Comparison of ENCODE assay signal across 10 mouse cellular contexts in genomic region chr8:111731231-111731977, GRCm38 (mm10). TPM values are rescaled to one million over a fixed set of nuclear protein-coding genes. Genes with fewer than 3 reads are reported as not detected.
DNase-seq lines count a peak whose midpoint lies in the region; ATAC-seq and TF ChIP-seq lines count a peak whose summit lies in the region.
"Had no signal": no experiment of that assay in that cellular context is flagged by ENCODE, and none has a peak within 500 bp of the region (broad histone marks: within the 10 kb centered on the region; RNA-seq: fewer than 3 reads in every experiment).

No protein-coding gene starts in this region.

- peaks cover 83% of the 10 kb centered on the region for H3K4me1 ChIP-seq in cerebellum, adult 2 months (ENCODE audit: control insufficient read depth, insufficient read depth, low read length)
- peaks cover 81% of the 10 kb centered on the region for H3K4me1 ChIP-seq in kidney, embryonic 14.5 days (ENCODE audit: control insufficient read depth, insufficient read depth, low read length)

- peak overlapping the region; percentile 92 for H3K9ac ChIP-seq in kidney, embryonic 14.5 days (ENCODE audit: low read depth, low read length)

- H3K9me3 ChIP-seq in kidney, embryonic 14.5 days (ENCODE audit: control insufficient read depth, low read length), result no peaks in the 10 kb centered on the region

- H3K4me3 ChIP-seq in cerebellum, adult 2 months (replicated peaks; ENCODE audit: insufficient read depth, low read depth, low read length), result peak overlapping the region; percentile 70
- peak overlapping the region; percentile 79 for H3K4me3 ChIP-seq in kidney, embryonic 14.5 days (ENCODE audit: low read length)

- no peaks in the 10 kb centered on the region for H3K27me3 ChIP-seq in cerebellum, adult 2 months (ENCODE audit: control insufficient read depth, insufficient read depth, low read length)
- H3K27me3 ChIP-seq in kidney, embryonic 14.5 days (ENCODE audit: control insufficient read depth, insufficient read depth, low read length), result no peaks in the 10 kb centered on the region
- H3K27me3 ChIP-seq: Patski had no signal

- no peaks in the 10 kb centered on the region; the same call in 1 of the 2 replicates for H3K36me3 ChIP-seq in kidney, embryonic 14.5 days (ENCODE audit: control insufficient read depth, insufficient read depth, low read length)

- WGBS in cerebellum, adult 2 months, result under 1% methylated on average over 39 of the region's 39 CpGs
- under 1% methylated on average over 39 of the region's 39 CpGs for WGBS in kidney, embryonic 14.5 days

- H3K4me2 ChIP-seq in kidney, embryonic 14.5 days (replicated peaks; ENCODE audit: low read depth, low read length), result peak overlapping the region; percentile 76

- H3K27ac ChIP-seq in cerebellum, adult 2 months (ENCODE audit: insufficient read depth, low read length), result peak overlapping the region; percentile 37; the same call in 1 of the 2 replicates
- H3K27ac ChIP-seq in kidney, embryonic 14.5 days (ENCODE audit: low read depth, low read length), result peak overlapping the region; percentile 79
- H3K27ac ChIP-seq: macrophage had no signal

- intact Hi-C loops in gastrocnemius, postnatal 14 days (cut with DNase I; ENCODE audit: low total_unique reads), result no loop called here

- no peak for TF ChIP-seq POLR2A in cerebellum, adult 2 months (IDR thresholded peaks at IDR 0.05; ENCODE audit: borderline replicate concordance, insufficient read depth, low read length)

- DNase-seq in cerebellum, adult 2 months, result peak; percentile 59 to 72
- DNase-seq in cerebellum, postnatal 4 days (ENCODE audit: low spot score in 2 of 2), result no peak
- peak; percentile 68 for DNase-seq in R1 (ENCODE audit: low read depth, low spot score)
- peak; percentile 18 for DNase-seq in gastrocnemius, postnatal 14 days
- DNase-seq in lung, postnatal 36 days, result peak; percentile 69
- no peak for DNase-seq in T-cell, adult 2 months (ENCODE audit: low spot score)
- DNase-seq in layer of hippocampus, postnatal 36 days, result no peak

- ATAC-seq in kidney, embryonic 14.5 days (ENCODE audit: low FRiP score, low TSS enrichment), result peak; percentile 9

- TF ChIP-seq CTCF in cerebellum, adult 2 months (IDR thresholded peaks at IDR 0.05; ENCODE audit: borderline replicate concordance, insufficient read depth, low read depth, low read length), result no peak

RNA-seq across cellular contexts. Expression of gene Bcar1, which starts 12.2 kb away (rescaled TPM):
- 129 and 146 TPM in 2 replicates for polyA plus RNA-seq in cerebellum, adult 2 months (2012; rRNA removed)
- total RNA-seq in gastrocnemius, postnatal 14 days (2021), result 10 to 100 TPM; 15.5 to 17.4 TPM
- 39.1 and 55.6 TPM in 2 replicates for polyA plus RNA-seq in kidney, embryonic 14.5 days (2014; fragmentation: Nextera tagmentation; extraction: Ambion mirVana)
- total RNA-seq in layer of hippocampus, postnatal 36 days (2021), result 10 to 100 TPM; 62.2 to 69.7 TPM

RNA-seq across cellular contexts. Expression of gene Ctrb1, which starts 40.6 kb away (rescaled TPM):
- polyA plus RNA-seq in cerebellum, adult 2 months (2012; rRNA removed), result 0.29 and 0.33 TPM in 2 replicates
- under 1 TPM in 1 of 2 experiments, not detected in 1; 0.44 TPM for total RNA-seq in gastrocnemius, postnatal 14 days (2021)
- polyA plus RNA-seq in kidney, embryonic 14.5 days (2014; fragmentation: Nextera tagmentation; extraction: Ambion mirVana), result not detected in 2 replicates
- total RNA-seq in layer of hippocampus, postnatal 36 days (2021), result not detected
- polyA plus RNA-seq: macrophage, Patski had no signal

Comparison
In these comparisons a context has a peak if more than half of its experiments do, and no peak if none do; other contexts are left out.
1. DNase-seq: peak in cerebellum, adult 2 months (2 of 2), R1 (single experiment), gastrocnemius, postnatal 14 days (single experiment) and lung, postnatal 36 days (single experiment); none in cerebellum, postnatal 4 days (0 of 2), T-cell, adult 2 months (single experiment) and layer of hippocampus, postnatal 36 days (0 of 2).